Mouse (Mus musculus) olfactory bulb, adult 2 months (tissue): ENCODE measurements around the gene Nabp2.

ENCODE experiments used
- CTCF ChIP-seq: fragments of 200-500 bp; IDR thresholded peaks from 2 replicates; pipeline ENCODE4 v1.5.1; 2012; ENCODE audit warnings: low read depth, mild to moderate bottlenecking, low read length, moderate library complexity; ENCODE audit not compliant: insufficient read depth
- POLR2A ChIP-seq: fragments of 200-500 bp; IDR thresholded peaks from 2 replicates; pipeline ENCODE4 v1.6.1; 2012; ENCODE audit warnings: mild to moderate bottlenecking, low read depth, low read length, moderate library complexity; ENCODE audit not compliant: insufficient read depth

- TF ChIP-seq CTCF (no peak), POLR2A (no peak)
Observed at GRCm38 (mm10) chr10:128436376-128436775, 25.1 kb upstream of the Nabp2 start.
